Mouse (Mus musculus): ENCODE results near the gene Ube2v1.

DNA sequence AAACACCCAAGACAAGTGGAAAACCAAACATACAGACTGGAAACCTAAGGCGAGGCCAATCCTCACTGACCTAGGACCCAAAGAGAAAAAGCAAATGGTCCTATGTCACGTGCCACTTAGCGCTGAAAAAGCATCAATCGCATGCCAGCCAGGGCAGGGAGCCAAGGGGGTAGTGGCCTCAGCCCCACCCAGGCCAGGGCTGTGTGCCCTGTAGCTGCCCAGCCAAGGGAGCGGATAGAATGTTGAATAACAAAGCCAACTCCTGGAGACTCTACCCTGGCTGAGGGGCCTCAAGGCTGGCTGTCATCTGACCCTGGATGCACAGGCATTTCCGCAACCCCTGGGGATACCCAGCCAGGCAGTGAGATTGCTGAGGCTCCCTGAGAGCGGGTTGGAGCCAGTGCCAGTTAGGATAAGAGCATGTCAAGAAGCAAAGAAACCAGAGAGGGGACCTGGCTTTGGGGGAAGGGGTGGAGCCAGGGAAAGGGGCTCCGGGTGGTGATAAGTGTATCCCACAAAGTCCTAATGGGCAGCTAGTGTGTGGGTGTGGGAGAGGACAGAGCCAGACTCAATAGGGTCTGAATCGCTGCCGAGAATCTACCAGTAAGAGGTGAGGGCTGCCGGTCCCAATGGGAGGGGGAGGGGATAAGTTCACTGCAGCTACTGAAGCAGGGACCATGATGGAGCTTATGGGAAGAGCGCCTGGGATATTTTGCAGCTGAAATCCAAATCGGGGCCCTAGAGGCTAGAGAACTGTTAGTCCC lies 28.1 kb upstream of the Ube2v1 start:
- TF ChIP-seq CTCF (IDR thresholded peaks at IDR 0.05 in 2 of 3, conservative IDR thresholded peaks at IDR 0.05 in 1 of 3; ENCODE audit: control insufficient read depth in 1 of 3, insufficient read depth in 1 of 3, low read depth in 2 of 3, low read length in 3 of 3, poor library complexity in 1 of 3, severe bottlenecking in 1 of 3) (no peak), USF1 (IDR thresholded peaks at IDR 0.05; ENCODE audit: low read depth, low read length) (no peak), ETS1 (IDR thresholded peaks at IDR 0.05; ENCODE audit: low read depth, low read length) (no peak), MAZ (IDR thresholded peaks at IDR 0.05; ENCODE audit: low read depth, low read length) (no peak), ZNF384 (IDR thresholded peaks at IDR 0.05; ENCODE audit: low read depth, low read length) (no peak), UBTF (IDR thresholded peaks at IDR 0.05; ENCODE audit: borderline replicate concordance, insufficient read depth, low read depth, low read length) (no peak)
